Mouse (Mus musculus) ZHBTc4 (cell line): ENCODE measurements around the gene Gpat3.
A peak's percentile ranks its signal among the peaks of the same experiment; 100 is the strongest.

Experiments used
- DNase-seq: peaks from one replicate; pipeline ENCODE4 v3.0.0-alpha.2; 2011; ENCODE audit warnings: low read depth, low spot score

Gene Gpat3

GRCm38 (mm10) chr5:100860417-100861053, 15.0 kb downstream of the Gpat3 start:
- no peak for DNase-seq

GRCm38 (mm10) chr5:100861140-100861539, 15.6 kb downstream of the Gpat3 start:
- no peak for DNase-seq

- DNase-seq: no peak
Observed at GRCm38 (mm10) chr5:100861811-100862210, 16.3 kb downstream of the Gpat3 start.

- peak; percentile 67 for DNase-seq
Observed at GRCm38 (mm10) chr5:100863091-100863490, 17.6 kb downstream of the Gpat3 start.

- DNase-seq: no peak
Observed at GRCm38 (mm10) chr5:100864438-100864837, 18.9 kb downstream of the Gpat3 start.

GRCm38 (mm10) chr5:100866183-100866582, 20.7 kb downstream of the Gpat3 start:
- no peak for DNase-seq

GRCm38 (mm10) chr5:100869197-100869895, 23.8 kb downstream of the Gpat3 start:
- peak; percentile 55 for DNase-seq

GRCm38 (mm10) chr5:100871987-100872386, 26.5 kb downstream of the Gpat3 start:
- peak; percentile 29 for DNase-seq

- no peak for DNase-seq
Observed at GRCm38 (mm10) chr5:100874721-100875120, 29.2 kb downstream of the Gpat3 start.

GRCm38 (mm10) chr5:100875180-100875579, 29.7 kb downstream of the Gpat3 start:
- no peak for DNase-seq

- no peak for DNase-seq
Observed at GRCm38 (mm10) chr5:100877021-100877420, 31.5 kb downstream of the Gpat3 start.

GRCm38 (mm10) chr5:100885216-100885615, 39.7 kb downstream of the Gpat3 start:
- no peak for DNase-seq

GRCm38 (mm10) chr5:100886331-100886988, 40.9 kb downstream of the Gpat3 start:
- DNase-seq: no peak

GRCm38 (mm10) chr5:100896199-100896598, 50.7 kb downstream of the Gpat3 start:
- DNase-seq: no peak

GRCm38 (mm10) chr5:100899745-100900489, 54.4 kb downstream of the Gpat3 start:
- DNase-seq: no peak

- no peak for DNase-seq
Observed at GRCm38 (mm10) chr5:100901046-100901445, 55.5 kb downstream of the Gpat3 start.

GRCm38 (mm10) chr5:100908478-100908877, 63.0 kb downstream of the Gpat3 start:
- no peak for DNase-seq

GRCm38 (mm10) chr5:100908901-100909300, 63.4 kb downstream of the Gpat3 start:
- no peak for DNase-seq

GRCm38 (mm10) chr5:100909691-100910090, 64.2 kb downstream of the Gpat3 start:
- DNase-seq: no peak

GRCm38 (mm10) chr5:100911502-100912097, 66.1 kb downstream of the Gpat3 start:
- DNase-seq: peak; percentile 71

- no peak for DNase-seq
Observed at GRCm38 (mm10) chr5:100912366-100912765, 66.9 kb downstream of the Gpat3 start.

- DNase-seq: peak; percentile 56
Observed at GRCm38 (mm10) chr5:100913274-100913673, 67.8 kb downstream of the Gpat3 start.
